Comparison of ENCODE assay signal across 16 mouse cellular contexts in the genomic region with DNA sequence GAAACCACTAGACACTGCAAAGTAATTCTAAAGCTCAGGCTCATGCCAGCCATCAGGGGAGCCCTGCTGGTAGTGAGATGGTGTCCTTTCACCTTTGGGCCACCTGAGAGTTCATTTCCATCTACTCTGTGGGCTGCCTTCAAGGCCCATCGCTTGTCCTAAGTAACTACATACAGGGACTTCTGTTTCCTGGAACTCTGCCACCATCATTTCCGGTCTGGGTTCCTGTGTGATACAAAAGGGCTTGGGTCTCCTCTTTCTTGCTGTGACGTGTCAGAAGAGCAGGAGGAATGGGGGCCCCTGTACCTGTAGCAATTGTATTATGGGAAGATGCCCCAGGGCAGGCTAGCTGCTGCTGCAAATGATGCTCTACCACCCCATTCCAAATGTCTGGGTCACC.
"Had no signal": no experiment of that assay in that cellular context is flagged by ENCODE, and none has a peak within 500 bp of the region (broad histone marks: within the 10 kb centered on the region; RNA-seq: fewer than 3 reads in every experiment).

No protein-coding gene starts in this region.

- H3K27ac ChIP-seq: liver, embryonic 14.5 days; midbrain, embryonic 10.5 days; neural tube, embryonic 13.5 days; neural tube, embryonic 15.5 days had no signal

- H3K27me3 ChIP-seq: midbrain, embryonic 12.5 days; neural tube, embryonic 13.5 days; neural tube, embryonic 15.5 days had no signal

- H3K4me1 ChIP-seq: neural tube, embryonic 15.5 days had no signal

- DNase-seq: lung, adult 2 months; midbrain, embryonic 14.5 days; retina, postnatal 1 day; right cerebral cortex, adult 18-20 months; right cerebral cortex, postnatal 25 days; right cerebral cortex, postnatal 4 days; spleen, adult 18-20 months; thymus, adult 18-20 months; thymus, postnatal 14 days; thymus, postnatal 36 days had no signal

- H3K4me3 ChIP-seq: midbrain, embryonic 10.5 days; midbrain, embryonic 12.5 days; myocyte; neural tube, embryonic 13.5 days; neural tube, embryonic 15.5 days had no signal
